Mouse (Mus musculus): ENCODE measurements around the gene Folr2.

The Folr2 gene

GRCm38 (mm10) chr7:101868241-101869162 is 11.5 kb upstream of the Folr2 start:
- in situ Hi-C loops (cut with MboI; ENCODE audit: low pct_unique_long_range_greater_than_20kb in 1 of 2, low sequenced_read_pairs in 2 of 2, unreplicated experiment in 1 of 2), result no loop called here

- in situ Hi-C loops (cut with MboI; ENCODE audit: low pct_unique_long_range_greater_than_20kb in 1 of 2, low sequenced_read_pairs in 2 of 2, unreplicated experiment in 1 of 2), result no loop called here
Observed at GRCm38 (mm10) chr7:101867482-101867881, 10.5 kb upstream of the Folr2 start.

- in situ Hi-C loops (cut with MboI; ENCODE audit: low pct_unique_long_range_greater_than_20kb in 1 of 2, low sequenced_read_pairs in 2 of 2, unreplicated experiment in 1 of 2), result no loop called here
Observed at GRCm38 (mm10) chr7:101866491-101867265, 9.7 kb upstream of the Folr2 start.

- in situ Hi-C loops (cut with MboI; ENCODE audit: low pct_unique_long_range_greater_than_20kb in 1 of 2, low sequenced_read_pairs in 2 of 2, unreplicated experiment in 1 of 2), result no loop called here
Observed at GRCm38 (mm10) chr7:101863415-101863814, 6.4 kb upstream of the Folr2 start, which contains the start of gene Anapc15. Gene Anapc15 (plus strand): TSS chr7:101863715.

- in situ Hi-C loops (cut with MboI; ENCODE audit: low pct_unique_long_range_greater_than_20kb in 1 of 2, low sequenced_read_pairs in 2 of 2, unreplicated experiment in 1 of 2), result no loop called here
Observed at GRCm38 (mm10) chr7:101862291-101862690, 5.3 kb upstream of the Folr2 start.

GRCm38 (mm10) chr7:101860978-101861377 is 4.0 kb upstream of the Folr2 start:
- in situ Hi-C loops (cut with MboI; ENCODE audit: low pct_unique_long_range_greater_than_20kb in 1 of 2, low sequenced_read_pairs in 2 of 2, unreplicated experiment in 1 of 2), result no loop called here

GRCm38 (mm10) chr7:101858362-101858761 is 1.4 kb upstream of the Folr2 start:
- in situ Hi-C loops (cut with MboI; ENCODE audit: low pct_unique_long_range_greater_than_20kb in 1 of 2, low sequenced_read_pairs in 2 of 2, unreplicated experiment in 1 of 2), result no loop called here

- in situ Hi-C loops (cut with MboI; ENCODE audit: low pct_unique_long_range_greater_than_20kb in 1 of 2, low sequenced_read_pairs in 2 of 2, unreplicated experiment in 1 of 2), result no loop called here
Observed at GRCm38 (mm10) chr7:101853816-101854215, 3.2 kb downstream of the Folr2 start.

- in situ Hi-C loops (cut with MboI; ENCODE audit: low pct_unique_long_range_greater_than_20kb in 1 of 2, low sequenced_read_pairs in 2 of 2, unreplicated experiment in 1 of 2), result no loop called here
Observed at GRCm38 (mm10) chr7:101852846-101853245, 4.1 kb downstream of the Folr2 start.

GRCm38 (mm10) chr7:101851689-101852088 is 5.3 kb downstream of the Folr2 start:
- in situ Hi-C loops (cut with MboI; ENCODE audit: low pct_unique_long_range_greater_than_20kb in 1 of 2, low sequenced_read_pairs in 2 of 2, unreplicated experiment in 1 of 2), result no loop called here

- in situ Hi-C loops (cut with MboI; ENCODE audit: low pct_unique_long_range_greater_than_20kb in 1 of 2, low sequenced_read_pairs in 2 of 2, unreplicated experiment in 1 of 2), result no loop called here
Observed at GRCm38 (mm10) chr7:101847934-101848333, 9.1 kb downstream of the Folr2 start.

- in situ Hi-C loops (cut with MboI; ENCODE audit: low pct_unique_long_range_greater_than_20kb in 1 of 2, low sequenced_read_pairs in 2 of 2, unreplicated experiment in 1 of 2), result no loop called here
Observed at GRCm38 (mm10) chr7:101844186-101844585, 12.8 kb downstream of the Folr2 start.

GRCm38 (mm10) chr7:101837606-101838471 is 19.2 kb downstream of the Folr2 start, which contains the start of gene Inppl1:
Gene Inppl1 (minus strand): TSS chr7:101838229.
- in situ Hi-C loops (cut with MboI; ENCODE audit: low pct_unique_long_range_greater_than_20kb in 1 of 2, low sequenced_read_pairs in 2 of 2, unreplicated experiment in 1 of 2), result no loop called here

GRCm38 (mm10) chr7:101837154-101837605 is 19.8 kb downstream of the Folr2 start:
- in situ Hi-C loops (cut with MboI; ENCODE audit: low pct_unique_long_range_greater_than_20kb in 1 of 2, low sequenced_read_pairs in 2 of 2, unreplicated experiment in 1 of 2), result no loop called here

GRCm38 (mm10) chr7:101836271-101837153 is 20.5 kb downstream of the Folr2 start:
- in situ Hi-C loops (cut with MboI; ENCODE audit: low pct_unique_long_range_greater_than_20kb in 1 of 2, low sequenced_read_pairs in 2 of 2, unreplicated experiment in 1 of 2), result no loop called here

GRCm38 (mm10) chr7:101835457-101836109 is 21.4 kb downstream of the Folr2 start:
- in situ Hi-C loops (cut with MboI; ENCODE audit: low pct_unique_long_range_greater_than_20kb in 1 of 2, low sequenced_read_pairs in 2 of 2, unreplicated experiment in 1 of 2), result no loop called here

- in situ Hi-C loops (cut with MboI; ENCODE audit: low pct_unique_long_range_greater_than_20kb in 1 of 2, low sequenced_read_pairs in 2 of 2, unreplicated experiment in 1 of 2), result no loop called here
Observed at GRCm38 (mm10) chr7:101834903-101835302, 22.1 kb downstream of the Folr2 start.

All from mouse embryonic stem cell (cell line).